Mouse (Mus musculus) cortical plate, adult 2 months (tissue): ENCODE results near the gene Wee1.

Experiments used
- CTCF ChIP-seq: fragments of 200-500 bp; IDR thresholded peaks from 2 replicates; pipeline ENCODE4 v1.5.1; 2011; ENCODE audit warnings: mild to moderate bottlenecking, control low read depth, low read length; ENCODE audit not compliant: insufficient read depth; ENCODE audit errors: extremely low read depth
- POLR2A ChIP-seq: fragments of 200-500 bp; IDR thresholded peaks from 2 replicates; pipeline ENCODE4 v1.6.1; 2011; ENCODE audit warnings: mild to moderate bottlenecking, low read length, control low read depth; ENCODE audit not compliant: insufficient read depth; ENCODE audit errors: extremely low read depth

DNA sequence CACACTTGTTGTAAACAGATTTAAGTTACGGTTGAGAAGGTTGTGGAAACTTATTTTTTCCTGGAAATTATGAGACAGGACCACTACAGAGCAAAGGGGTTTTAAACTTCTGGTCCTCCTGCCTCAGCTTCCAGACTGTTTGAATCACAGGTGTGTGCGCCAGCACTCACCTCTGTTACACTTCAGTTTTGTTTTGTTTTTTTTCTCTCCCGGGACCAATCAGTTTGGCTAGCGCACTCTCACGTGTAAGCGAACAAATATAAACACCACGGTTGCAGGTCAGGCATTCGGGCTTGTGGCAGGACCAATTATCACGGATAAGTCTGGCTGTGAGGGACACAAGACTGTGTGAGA, 707 bp upstream of the Wee1 start:
- TF ChIP-seq CTCF: no peak
- TF ChIP-seq POLR2A: no peak
